Mouse (Mus musculus): ENCODE measurements around the gene Fam222a.

- TF ChIP-seq CTCF (IDR thresholded peaks at IDR 0.05; ENCODE audit: low read depth, low read length) (no peak), POLR2A (IDR thresholded peaks at IDR 0.05; ENCODE audit: insufficient read depth, low read length) (no peak)
These were observed 15.2 kb upstream of the Fam222a start for GRCm38 (mm10) chr5:114552507-114553208.

Measured in ES-Bruce4 (cell line).